Mouse (Mus musculus) thymus, adult 2 months (tissue): Measurements from ENCODE around the gene Wsb1.

ENCODE experiments used
- CTCF ChIP-seq: fragments of 200-500 bp; IDR thresholded peaks from 2 replicates; pipeline ENCODE4 v1.5.1; 2012; ENCODE audit warnings: mild to moderate bottlenecking, control low read depth, low read length, moderate library complexity, borderline replicate concordance; ENCODE audit not compliant: control insufficient read depth, poor library complexity, insufficient read depth; ENCODE audit errors: extremely low read depth
- POLR2A ChIP-seq: fragments of 200-500 bp; IDR thresholded peaks from 2 replicates; pipeline ENCODE4 v1.6.1; 2012; ENCODE audit warnings: mild to moderate bottlenecking, low read length, control low read depth, moderate library complexity; ENCODE audit not compliant: control insufficient read depth, poor library complexity, insufficient read depth; ENCODE audit errors: extremely low read depth

GRCm38 (mm10) chr11:79209882-79210471 lies 44.5 kb downstream of the Wsb1 start:
- TF ChIP-seq POLR2A: no peak
- no peak for TF ChIP-seq CTCF
